ENCODE assay signal across 29 mouse cellular contexts in genomic region chr10:121623670-121624069, GRCm38 (mm10). TPM values are rescaled to one million over a fixed set of nuclear protein-coding genes. Genes with fewer than 3 reads are reported as not detected.
DNase-seq lines count a peak whose midpoint lies in the region; ATAC-seq and TF ChIP-seq lines count a peak whose summit lies in the region.
"Had no signal": no experiment of that assay in that cellular context is flagged by ENCODE, and none has a peak within 500 bp of the region (broad histone marks: within the 10 kb centered on the region; RNA-seq: fewer than 3 reads in every experiment).

No protein-coding gene starts in this region.

- 37% methylated on average over 7 of the region's 7 CpGs for WGBS in liver, adult 2 months
- WGBS in liver, postnatal 0 days (ENCODE audit: insufficient replicate concordance) = 66% methylated on average over 7 of the region's 7 CpGs

- TF ChIP-seq POLR2A in liver, adult 2 months (IDR thresholded peaks at IDR 0.05; ENCODE audit: extremely low read depth, insufficient read depth, low read length) = no peak

- TF ChIP-seq CTCF in liver, adult 2 months (IDR thresholded peaks at IDR 0.05; ENCODE audit: low read depth, low read length) = no peak
- TF ChIP-seq CTCF in liver, postnatal 0 days (IDR thresholded peaks at IDR 0.05; ENCODE audit: low read depth) = no peak

- DNase-seq in adrenal gland, adult 8-10 months = peak; percentile 30
- DNase-seq in adrenal gland, postnatal 4 days (ENCODE audit: low spot score in 2 of 2) = no peak
- DNase-seq in liver, adult 2 months (ENCODE audit: extremely low read depth, low read depth, low spot score) = peak; percentile 59
- DNase-seq in liver (no peak), adipocyte (ENCODE audit: low spot score) (peak; percentile 20)
- DNase-seq in liver, postnatal 0 days = no peak
- no peak for DNase-seq in frontal cortex, postnatal 36 days (ENCODE audit: low spot score in 2 of 2)
- no peak for DNase-seq in retina, embryonic 14.5 days (ENCODE audit: low spot score)
- DNase-seq: cerebellum, adult 11 months; cerebellum, adult 9-11 months; gastrocnemius, postnatal 10 days; heart, adult 2 months; heart, postnatal 36 days; kidney, adult 11 months; kidney, postnatal 36 days; midbrain, embryonic 14.5 days; thymus, adult 18-20 months; thymus, postnatal 36 days had no signal

- peak overlapping the region; percentile 87; the same call in 1 of the 2 replicates for H3K4me2 ChIP-seq in liver, postnatal 0 days (ENCODE audit: low read depth, low read length)

- H3K27ac ChIP-seq in liver, adult 2 months (replicated peaks; ENCODE audit: insufficient read depth, low read depth, low read length) = peak overlapping the region; percentile 57
- H3K27ac ChIP-seq in liver, postnatal 0 days (ENCODE audit: low read depth) = no peak overlapping the region
- H3K27ac ChIP-seq: embryonic facial prominence, embryonic 15.5 days; heart, adult 2 months; hindbrain, embryonic 13.5 days; kidney, embryonic 15.5 days; limb, embryonic 15.5 days; lung, embryonic 15.5 days; neural tube, embryonic 12.5 days had no signal

- H3K27me3 ChIP-seq in liver, adult 2 months (ENCODE audit: control insufficient read depth, insufficient read depth, low read length) = no peaks in the 10 kb centered on the region
- no peaks in the 10 kb centered on the region for H3K27me3 ChIP-seq in liver, postnatal 0 days (ENCODE audit: insufficient read depth, low read length)
- H3K27me3 ChIP-seq: embryonic facial prominence, embryonic 15.5 days; hindbrain, embryonic 13.5 days; kidney, embryonic 15.5 days; limb, embryonic 15.5 days; lung, embryonic 15.5 days; neural tube, embryonic 12.5 days; Patski had no signal

- peak overlapping the region; percentile 63 for H3K9ac ChIP-seq in liver, adult 2 months (ENCODE audit: low read depth, low read length)
- H3K9ac ChIP-seq in liver, postnatal 0 days (replicated peaks) = no peak overlapping the region
- H3K9ac ChIP-seq: embryonic facial prominence, embryonic 15.5 days; hindbrain, embryonic 13.5 days; kidney, embryonic 15.5 days; limb, embryonic 15.5 days; lung, embryonic 15.5 days; neural tube, embryonic 12.5 days had no signal

- peaks cover 22% of the 10 kb centered on the region for H3K4me1 ChIP-seq in liver, adult 2 months (ENCODE audit: control insufficient read depth, insufficient read depth, low read length)
- peaks cover 20% of the 10 kb centered on the region; the same call in 1 of the 2 replicates for H3K4me1 ChIP-seq in liver, postnatal 0 days (ENCODE audit: insufficient read depth)

- no peak for ATAC-seq in liver, postnatal 0 days
- ATAC-seq: forebrain, embryonic 14.5 days; Patski had no signal

- peaks cover 19% of the 10 kb centered on the region for H3K36me3 ChIP-seq in liver, adult 2 months (ENCODE audit: control insufficient read depth, insufficient read depth, low read length)
- peaks cover 32% of the 10 kb centered on the region for H3K36me3 ChIP-seq in liver, postnatal 0 days (replicated peaks; ENCODE audit: insufficient read depth, low read length)

- no peak overlapping the region for H3K4me3 ChIP-seq in liver, adult 2 months (ENCODE audit: insufficient read depth, low read depth, low read length)
- no peak overlapping the region for H3K4me3 ChIP-seq in liver, postnatal 0 days (ENCODE audit: low read depth, low read length)
- H3K4me3 ChIP-seq: embryonic facial prominence, embryonic 15.5 days; heart, adult 2 months; hindbrain, embryonic 13.5 days; kidney, embryonic 15.5 days; limb, embryonic 15.5 days; neural tube, embryonic 12.5 days had no signal

- TF ChIP-seq EP300 in liver, postnatal 0 days (IDR thresholded peaks at IDR 0.05; ENCODE audit: low read depth) = no peak

- H3K79me2 ChIP-seq in liver, adult 2 months (ENCODE audit: control insufficient read depth, insufficient read depth, low read length) = peaks cover 17% of the 10 kb centered on the region; the same call in 1 of the 2 replicates

- no peaks in the 10 kb centered on the region for H3K9me3 ChIP-seq in liver, postnatal 0 days (ENCODE audit: low read length)
- H3K9me3 ChIP-seq: embryonic facial prominence, embryonic 15.5 days; hindbrain, embryonic 13.5 days; kidney, embryonic 15.5 days; limb, embryonic 15.5 days; lung, embryonic 15.5 days; neural tube, embryonic 12.5 days had no signal

RNA-seq across cellular contexts. Expression of gene Xpot, which starts 2.5 kb away (rescaled TPM):
- total RNA-seq in adrenal gland, adult 8-10 months (2022) = 10 to 100 TPM; 57.5 to 79.4 (median 65.6) TPM
- total RNA-seq in adrenal gland, postnatal 4 days (2021) = 10 to 100 TPM; 66.1 to 69.0 TPM
- total RNA-seq in liver, adult 2 months (2014; rRNA removed) = 55.5 and 66.8 TPM in 2 replicates
- 67.4 and 71.7 TPM in 2 replicates for polyA plus RNA-seq in liver, adult 2 months (2012; rRNA removed)
- polyA plus RNA-seq in liver, postnatal 0 days (2015; fragmentation: Nextera tagmentation; extraction: Ambion mirVana) = 17.5 and 19.4 TPM in 2 replicates

RNA-seq across cellular contexts. Expression of gene D930020B18Rik, which starts 17.7 kb away (rescaled TPM):
- total RNA-seq in adrenal gland, adult 8-10 months (2022) = not detected
- total RNA-seq in adrenal gland, postnatal 4 days (2021) = under 1 TPM in 1 of 2 experiments, not detected in 1; 0.14 TPM
- total RNA-seq in liver, adult 2 months (2014; rRNA removed) = not detected in 2 replicates
- polyA plus RNA-seq in liver, adult 2 months (2012; rRNA removed) = not detected in 2 replicates
- not detected in 2 replicates for polyA plus RNA-seq in liver, postnatal 0 days (2015; fragmentation: Nextera tagmentation; extraction: Ambion mirVana)
- total RNA-seq: adrenal gland, postnatal 36 days; gastrocnemius, postnatal 10 days; heart, adult 2 months; heart, postnatal 36 days; megakaryocyte-erythroid progenitor cell, adult 5-6 weeks had no signal
- polyA plus RNA-seq: heart, adult 2 months; heart, embryonic 14.5 days; neural tube, embryonic 12.5 days; Patski had no signal

RNA-seq across cellular contexts. Expression of gene Tbk1, which starts 37.1 kb away (rescaled TPM):
- 10 to 100 TPM; 39.5 to 57.7 (median 47.9) TPM for total RNA-seq in adrenal gland, adult 8-10 months (2022)
- 10 to 100 TPM; 44.3 to 53.2 TPM for total RNA-seq in adrenal gland, postnatal 4 days (2021)
- total RNA-seq in liver, adult 2 months (2014; rRNA removed) = 24.7 and 25.3 TPM in 2 replicates
- 7.1 and 8.2 TPM in 2 replicates for polyA plus RNA-seq in liver, adult 2 months (2012; rRNA removed)
- 11.4 and 14.4 TPM in 2 replicates for polyA plus RNA-seq in liver, postnatal 0 days (2015; fragmentation: Nextera tagmentation; extraction: Ambion mirVana)

Comparison
In these comparisons a context has a peak if more than half of its experiments do, and no peak if none do; other contexts are left out.
1. DNase-seq: peak in adrenal gland, adult 8-10 months (single experiment), liver, adult 2 months (single experiment) and adipocyte (single experiment); none in adrenal gland, postnatal 4 days (0 of 2), liver (single experiment), liver, postnatal 0 days (single experiment), frontal cortex, postnatal 36 days (0 of 2) and retina, embryonic 14.5 days (single experiment).